Mouse (Mus musculus): ENCODE results near the gene Shc1. TPM values are rescaled to one million over a fixed set of nuclear protein-coding genes. Genes with fewer than 3 reads are reported as not detected.

The Shc1 gene
- polyA plus RNA-seq, 1 experiment from 2014 or later: 20.0 TPM

DNA sequence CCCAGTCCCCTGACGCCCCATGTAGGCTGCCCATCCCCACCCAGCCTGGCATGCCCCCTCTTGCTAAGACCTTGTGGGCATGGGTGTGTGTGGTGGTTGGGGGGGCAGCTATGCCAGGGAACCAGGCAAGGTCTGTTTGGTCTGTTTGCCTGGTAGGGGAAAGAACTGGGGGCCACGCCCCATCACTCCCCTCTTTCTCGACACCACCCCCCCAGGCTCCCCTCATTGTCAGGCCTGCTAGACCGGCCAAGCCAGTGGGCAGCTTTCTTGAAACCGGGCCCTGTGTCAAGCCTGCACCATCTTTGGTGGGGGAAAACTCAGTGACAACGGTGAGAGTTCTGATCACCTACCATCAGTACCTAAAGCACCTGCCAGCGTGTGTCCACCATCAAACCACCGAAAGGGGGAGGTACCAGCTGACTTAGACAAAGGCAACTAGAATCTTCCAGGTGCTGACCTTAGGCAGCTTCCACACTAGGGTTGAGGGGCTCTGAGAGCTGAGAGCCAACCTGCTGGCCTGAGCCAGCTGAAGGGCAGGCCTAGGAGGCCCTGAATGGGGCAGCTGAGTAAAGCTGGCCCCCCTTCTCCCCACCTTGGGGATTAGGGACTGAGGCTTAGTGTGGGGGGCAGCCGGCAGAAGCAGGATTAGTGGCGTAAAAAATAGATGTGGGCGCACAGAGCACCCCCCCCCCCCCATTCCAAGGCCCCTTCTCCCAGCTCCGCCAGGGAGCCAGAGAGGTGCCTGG is 33.7 kb upstream of the Shc1 start:
- Histone ChIP-seq H3K27ac (replicated peaks) (no peak overlapping the region), H3K4me1 (replicated peaks) (peaks cover 3% of the 10 kb centered on the region; the same call in 1 of the 2 replicates), H3K27me3 (no peaks in the 10 kb centered on the region), H3K36me3 (no peaks in the 10 kb centered on the region), H3K9ac (no peak overlapping the region), H3K4me3 (no peak overlapping the region), H3K9me3 (no peaks in the 10 kb centered on the region), H3K4me2 (no peak overlapping the region)
- no peak for ATAC-seq (ENCODE audit: low FRiP score, low read depth)
- WGBS: 71% methylated on average over 10 of the region's 12 CpGs

DNA sequence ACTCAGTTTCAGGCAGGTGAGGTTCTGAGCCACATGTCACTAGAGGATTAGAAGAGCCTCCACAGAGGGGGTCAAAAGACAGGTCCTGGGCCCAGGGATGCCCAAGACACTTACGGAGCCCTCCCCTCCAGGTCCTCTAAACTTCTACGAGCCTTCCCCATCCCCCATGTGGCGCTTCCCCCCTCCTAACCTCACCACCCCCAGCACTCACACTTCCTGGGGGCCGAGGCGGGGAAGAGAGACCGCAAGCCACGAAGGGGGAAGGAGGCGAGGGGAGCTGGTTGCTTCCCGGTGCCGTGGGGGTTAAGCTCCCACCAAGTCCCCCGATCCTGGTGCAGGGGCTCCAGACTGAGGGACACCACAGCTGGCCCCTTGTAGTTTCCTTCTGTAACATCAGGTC is 32.8 kb upstream of the Shc1 start:
- Histone ChIP-seq H3K27ac (replicated peaks) (no peak overlapping the region), H3K4me3 (no peak overlapping the region), H3K9ac (no peak overlapping the region), H3K4me2 (no peak overlapping the region), H3K27me3 (no peaks in the 10 kb centered on the region), H3K9me3 (no peaks in the 10 kb centered on the region), H3K36me3 (no peaks in the 10 kb centered on the region), H3K4me1 (replicated peaks) (peaks cover 3% of the 10 kb centered on the region)
- WGBS: 55% methylated on average over 11 of the region's 11 CpGs
- no peak for ATAC-seq (ENCODE audit: low FRiP score, low read depth)

DNA sequence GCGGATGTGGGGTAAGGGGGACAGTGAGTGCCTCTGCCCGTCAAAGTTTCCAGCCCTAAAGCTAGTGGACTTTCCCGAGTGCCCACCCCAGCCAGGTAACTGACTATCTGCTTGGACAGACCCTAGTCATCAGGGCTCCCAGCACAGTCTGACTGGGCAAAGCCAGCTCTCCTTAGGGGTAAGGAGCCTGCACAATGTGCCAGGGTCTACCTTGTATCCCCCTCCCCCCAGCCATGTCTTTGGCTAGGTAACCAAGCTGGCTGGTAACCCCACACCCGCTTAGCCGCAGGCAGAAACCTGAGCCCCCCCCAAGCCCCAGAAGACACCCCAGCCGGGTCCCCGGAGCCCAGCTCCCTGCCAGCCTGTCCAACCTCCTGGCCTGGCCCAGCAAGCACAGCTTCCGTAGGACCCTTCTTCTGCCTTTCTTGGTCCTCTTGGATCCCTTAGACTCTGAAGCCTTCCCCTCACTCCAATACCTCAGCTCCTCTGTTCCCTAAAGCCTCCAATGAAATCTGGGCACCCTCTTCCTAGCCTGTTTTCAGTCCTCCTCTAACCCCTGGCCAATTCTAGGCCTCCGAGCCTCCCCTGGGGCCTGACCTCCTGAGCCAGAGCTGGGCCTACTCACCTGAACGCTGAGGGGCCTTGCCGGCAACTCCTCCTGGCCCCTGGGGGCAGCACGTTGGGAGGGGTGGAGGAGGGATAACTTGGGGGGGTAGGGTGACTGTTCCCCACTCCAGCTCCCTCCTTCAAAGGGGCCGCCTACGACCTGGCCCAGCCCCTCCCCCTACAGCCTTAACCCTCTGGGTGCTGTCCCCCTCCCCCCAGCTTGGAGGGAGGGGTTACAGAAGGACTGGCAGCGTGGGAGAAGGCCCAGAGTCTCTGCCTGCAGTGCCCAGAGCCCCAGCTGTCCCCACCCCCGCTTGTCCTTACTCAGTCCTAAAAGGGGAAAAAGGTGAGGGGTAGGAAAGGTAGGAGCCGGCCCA is 31.5 kb upstream of the Shc1 start:
- Histone ChIP-seq H3K4me3 (no peak overlapping the region), H3K4me1 (replicated peaks) (peaks cover 16% of the 10 kb centered on the region), H3K27ac (replicated peaks) (no peak overlapping the region), H3K27me3 (no peaks in the 10 kb centered on the region), H3K9me3 (no peaks in the 10 kb centered on the region), H3K36me3 (no peaks in the 10 kb centered on the region), H3K4me2 (no peak overlapping the region), H3K9ac (no peak overlapping the region)
- no peak for ATAC-seq (ENCODE audit: low FRiP score, low read depth)
- 50% methylated on average over 17 of the region's 17 CpGs for WGBS

DNA sequence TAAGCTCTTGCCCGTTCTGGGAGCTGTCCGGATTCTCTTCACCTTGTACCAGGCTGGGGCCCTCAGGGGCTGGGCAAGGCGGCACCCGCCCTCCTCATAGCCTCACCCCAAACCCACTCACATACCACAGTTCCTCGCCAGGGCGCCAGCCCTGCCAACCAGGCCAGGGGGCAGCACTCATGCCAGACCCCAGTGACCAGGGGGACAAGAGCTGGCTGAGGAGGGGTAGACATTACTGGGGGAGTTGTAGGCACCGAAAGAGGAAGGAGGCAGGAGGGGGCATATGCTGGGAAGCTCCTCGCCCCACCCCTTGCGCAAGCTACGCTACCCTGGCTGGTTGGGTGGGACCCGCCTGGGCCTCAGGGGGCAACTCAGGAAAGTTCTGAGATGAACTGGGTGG is 30.6 kb upstream of the Shc1 start:
- Histone ChIP-seq H3K9ac (no peak overlapping the region), H3K27ac (replicated peaks) (no peak overlapping the region), H3K4me1 (replicated peaks) (peaks cover 25% of the 10 kb centered on the region), H3K27me3 (0 out of 2 replicates have a peak, but pooled peaks cover 7% of the 10 kb centered on the region), H3K36me3 (no peaks in the 10 kb centered on the region), H3K9me3 (no peaks in the 10 kb centered on the region), H3K4me3 (no peak overlapping the region), H3K4me2 (no peak overlapping the region)
- WGBS: 82% methylated on average over 11 of the region's 11 CpGs
- no peak for ATAC-seq (ENCODE audit: low FRiP score, low read depth)

DNA sequence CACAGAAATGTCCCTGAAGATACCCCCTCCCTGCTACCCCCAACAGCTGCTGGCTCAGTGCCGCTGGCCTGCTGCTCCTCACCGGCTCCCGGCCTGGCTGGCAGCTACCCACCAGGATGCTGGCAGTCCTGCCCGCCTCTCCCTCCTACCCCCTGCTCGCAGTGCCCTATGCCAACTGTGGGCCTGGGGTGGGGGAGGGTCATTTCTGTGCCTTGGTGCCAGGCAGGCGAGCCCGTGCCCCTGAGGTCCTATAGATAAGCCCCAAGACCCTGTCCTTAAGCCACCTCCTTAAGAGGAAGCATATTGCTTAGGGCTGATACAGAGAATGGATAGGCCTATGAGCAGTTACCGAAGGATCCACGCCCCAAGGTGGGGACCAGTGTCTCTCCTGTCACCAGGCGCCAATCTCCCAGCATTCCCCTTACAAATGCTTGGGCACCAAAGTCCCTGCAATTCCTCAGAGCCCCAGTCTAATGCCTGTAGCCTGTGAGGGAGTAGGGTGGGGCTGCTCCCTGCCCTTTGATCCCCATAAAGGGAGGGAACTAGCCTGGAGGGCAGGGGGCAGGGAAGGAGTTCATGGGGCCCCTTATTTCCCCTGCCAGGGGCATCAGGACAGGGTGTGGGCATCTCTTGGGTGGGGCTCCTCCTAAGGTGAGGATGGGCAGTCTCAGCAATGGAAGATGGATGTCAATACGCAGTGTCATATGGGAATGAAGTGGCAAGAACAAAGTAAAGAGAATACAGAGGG is 29.9 kb upstream of the Shc1 start:
- no peak overlapping the region for H3K9ac ChIP-seq
- no peaks in the 10 kb centered on the region for H3K9me3 ChIP-seq
- H3K27ac ChIP-seq (replicated peaks): no peak overlapping the region
- 53% methylated on average over 11 of the region's 11 CpGs for WGBS
- no peak overlapping the region for H3K4me3 ChIP-seq
- H3K27me3 ChIP-seq: 0 out of 2 replicates have a peak, but pooled peaks cover 10% of the 10 kb centered on the region
- ATAC-seq (ENCODE audit: low FRiP score, low read depth): peak; percentile 15; the same call in 1 of the 2 replicates
- no peak overlapping the region for H3K4me2 ChIP-seq
- no peaks in the 10 kb centered on the region for H3K36me3 ChIP-seq
- H3K4me1 ChIP-seq (replicated peaks): peaks cover 30% of the 10 kb centered on the region

DNA sequence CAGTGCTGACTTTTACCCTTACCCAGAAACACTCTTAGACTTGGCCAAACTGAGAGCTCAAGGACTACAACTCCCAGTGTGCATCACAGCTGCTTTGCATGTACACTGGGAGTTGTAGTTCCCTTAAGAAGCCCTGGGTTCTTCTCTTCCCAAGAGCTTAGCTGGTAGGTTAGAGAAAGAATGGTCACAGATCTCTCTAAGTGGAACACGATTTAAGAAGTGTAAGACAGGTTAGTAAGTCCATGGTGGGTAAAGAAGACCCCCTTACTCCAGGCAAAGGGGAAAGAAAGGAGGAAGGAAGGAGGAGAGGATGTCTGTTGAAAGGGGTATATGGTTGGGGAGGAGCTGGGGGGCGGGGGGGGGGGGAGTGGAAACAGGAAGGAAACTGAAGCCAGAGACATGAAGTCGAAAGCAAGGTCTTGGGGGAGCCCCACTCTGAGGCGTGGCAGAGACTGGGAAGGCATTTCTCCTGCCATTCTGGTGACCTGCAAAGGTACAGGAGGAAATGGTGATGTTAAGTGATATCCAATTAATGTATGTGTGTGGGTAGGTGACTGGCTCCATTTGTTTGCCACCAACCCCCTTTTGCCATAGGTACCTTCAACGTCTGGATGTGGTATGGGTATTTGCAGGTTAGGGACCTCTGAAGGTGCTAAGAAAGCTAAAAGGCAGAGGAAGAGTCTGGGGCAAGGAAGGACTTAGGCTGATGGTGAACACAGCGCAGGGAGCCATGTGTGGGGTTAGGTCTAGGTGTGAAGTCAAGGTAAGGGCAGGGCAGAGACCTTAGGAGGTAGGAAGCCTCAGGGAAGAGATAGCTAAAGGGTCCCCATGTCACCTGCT is 29.1 kb upstream of the Shc1 start:
- Histone ChIP-seq H3K9ac (no peak overlapping the region), H3K36me3 (no peaks in the 10 kb centered on the region), H3K4me3 (no peak overlapping the region), H3K4me2 (no peak overlapping the region), H3K4me1 (replicated peaks) (peaks cover 39% of the 10 kb centered on the region), H3K27ac (replicated peaks) (no peak overlapping the region), H3K9me3 (no peaks in the 10 kb centered on the region), H3K27me3 (peaks cover 17% of the 10 kb centered on the region)
- ATAC-seq (ENCODE audit: low FRiP score, low read depth): no peak
- WGBS: 60% methylated on average over 6 of the region's 6 CpGs

DNA sequence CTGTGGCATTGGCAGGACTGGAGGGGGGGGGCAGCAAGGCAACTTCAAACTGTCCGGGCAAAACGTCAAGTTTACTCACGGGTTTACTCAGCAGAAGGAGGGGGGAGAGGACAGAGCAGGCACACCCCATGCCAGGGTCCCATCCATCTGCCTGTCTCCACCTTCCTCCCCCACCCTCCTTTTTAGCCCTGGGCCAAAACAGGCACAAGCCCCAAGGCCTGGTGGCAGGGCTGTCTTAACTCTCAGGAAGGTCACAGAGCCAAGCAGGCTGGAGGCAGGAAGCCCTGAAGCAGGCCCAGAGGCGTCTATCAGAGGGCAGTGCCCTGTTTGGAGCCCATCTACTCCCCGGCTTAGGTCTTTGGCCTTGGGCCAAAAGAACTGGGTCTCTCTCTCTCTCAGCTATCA is 28.1 kb upstream of the Shc1 start:
- 34% methylated on average over 5 of the region's 5 CpGs for WGBS
- Histone ChIP-seq H3K4me1 (replicated peaks) (peaks cover 49% of the 10 kb centered on the region), H3K27ac (replicated peaks) (no peak overlapping the region)

DNA sequence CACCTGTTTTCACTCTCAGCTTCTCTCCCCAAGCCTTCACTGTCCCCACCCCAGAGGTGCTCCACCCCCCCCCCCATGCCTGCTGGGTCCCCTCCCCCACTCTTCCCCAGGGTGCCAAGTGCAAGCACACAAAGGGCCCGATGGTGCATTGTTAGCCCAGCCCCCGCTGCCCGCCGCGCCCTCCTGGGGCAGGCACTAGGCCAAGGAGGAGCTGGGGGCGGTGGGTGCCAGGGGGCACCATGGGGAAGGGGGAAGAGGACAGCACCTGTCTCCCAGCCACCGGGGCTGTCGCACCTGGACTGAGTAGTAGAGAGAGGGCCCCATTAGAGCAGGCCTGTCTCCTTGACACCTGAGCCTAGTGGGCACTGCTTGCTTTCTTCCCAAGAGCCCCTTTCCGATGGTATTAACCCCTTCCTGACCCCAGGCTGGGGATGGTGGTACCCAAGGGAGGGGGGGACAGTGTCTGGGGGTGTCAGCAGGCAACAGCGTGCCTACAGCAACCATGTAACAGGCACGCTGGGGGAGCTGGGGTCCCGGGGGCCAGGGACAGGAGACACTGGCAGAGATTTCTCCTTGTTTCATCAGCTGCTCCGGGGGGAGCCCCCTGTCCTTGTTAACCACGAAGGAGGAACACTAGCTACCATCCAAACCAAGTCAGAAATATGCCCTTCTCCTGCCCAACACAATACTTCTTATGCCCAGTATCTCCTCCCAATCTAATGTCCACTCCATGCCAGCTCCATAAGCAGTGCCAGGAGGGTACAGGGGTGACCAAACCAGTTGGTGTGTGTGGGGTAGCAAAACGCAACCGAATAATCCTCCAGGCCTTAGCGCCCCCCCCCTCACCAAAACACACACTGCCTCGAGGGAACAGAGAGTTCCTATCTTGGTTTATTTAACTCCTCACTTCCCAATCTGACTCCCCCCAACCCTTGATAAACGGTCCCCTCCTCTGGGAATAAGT is 27.3 kb upstream of the Shc1 start:
- Histone ChIP-seq H3K4me2 (peak overlapping the region; percentile 99), H3K4me3 (peak overlapping the region; percentile 51), H3K4me1 (replicated peaks) (peaks cover 57% of the 10 kb centered on the region), H3K9me3 (no peaks in the 10 kb centered on the region), H3K27ac (replicated peaks) (no peak overlapping the region), H3K36me3 (no peaks in the 10 kb centered on the region), H3K27me3 (peaks cover 28% of the 10 kb centered on the region), H3K9ac (peak overlapping the region; percentile 56)
- WGBS: 10% methylated on average over 19 of the region's 19 CpGs
- ATAC-seq (ENCODE audit: low FRiP score, low read depth): no peak

More for the DNA sequence above, 28.1 kb upstream of the Shc1 start:
- no peak overlapping the region for H3K4me2 ChIP-seq
- H3K27me3 ChIP-seq: peaks cover 22% of the 10 kb centered on the region
- no peak for ATAC-seq (ENCODE audit: low FRiP score, low read depth)
- no peak overlapping the region for H3K9ac ChIP-seq
- H3K36me3 ChIP-seq: no peaks in the 10 kb centered on the region
- no peak overlapping the region for H3K4me3 ChIP-seq
- H3K9me3 ChIP-seq: no peaks in the 10 kb centered on the region

DNA sequence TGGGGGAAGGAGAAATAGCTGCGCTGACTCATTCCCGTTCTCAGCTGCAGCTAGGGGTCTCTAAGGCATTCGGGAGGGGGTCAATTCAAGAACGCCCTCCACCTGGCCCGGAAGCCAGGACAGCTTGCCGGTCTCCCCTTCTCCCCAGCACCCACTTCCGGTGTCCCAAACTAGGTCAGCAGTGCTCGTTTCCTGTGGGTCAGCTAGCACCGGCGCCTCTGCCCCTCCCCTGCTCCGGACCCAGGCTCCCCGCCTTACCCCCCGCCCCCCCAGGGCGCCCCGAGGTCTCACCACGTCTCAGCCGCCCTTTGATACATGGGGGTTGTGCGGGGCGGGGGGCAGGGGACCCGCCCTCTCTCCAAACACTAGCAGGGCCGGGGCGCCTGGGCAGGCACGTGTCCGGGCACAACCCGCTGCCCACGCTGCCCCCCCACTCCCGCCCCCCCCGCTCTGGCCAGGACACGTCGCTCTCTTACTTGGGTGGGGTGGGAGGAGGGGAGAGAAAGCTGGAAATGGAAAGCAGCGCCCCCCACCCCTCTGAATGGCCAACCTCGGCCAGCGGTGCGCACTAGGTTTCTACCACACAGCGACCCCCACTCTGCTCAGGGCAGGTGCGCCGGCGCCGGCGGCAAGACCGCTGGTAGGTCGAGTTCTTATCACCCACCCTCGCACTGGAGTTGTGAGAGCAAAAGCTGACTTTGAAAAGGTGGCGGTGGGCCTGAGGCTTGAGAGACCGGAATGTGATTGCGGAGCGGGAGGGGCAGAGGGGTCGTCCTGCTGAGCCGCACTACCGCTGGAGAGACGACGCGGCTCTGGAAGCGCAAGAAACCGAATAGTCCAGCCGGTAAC is 26.4 kb upstream of the Shc1 start:
- Histone ChIP-seq H3K4me1 (replicated peaks) (peaks cover 64% of the 10 kb centered on the region), H3K27ac (replicated peaks) (0 out of 2 replicates have a peak overlapping the region, but pooled peaks have one; percentile 23), H3K4me3 (peak overlapping the region; percentile 51), H3K4me2 (peak overlapping the region; percentile 99), H3K9ac (peak overlapping the region; percentile 56), H3K36me3 (no peaks in the 10 kb centered on the region), H3K9me3 (no peaks in the 10 kb centered on the region), H3K27me3 (peaks cover 32% of the 10 kb centered on the region)
- ATAC-seq (ENCODE audit: low FRiP score, low read depth): no peak
- under 1% methylated on average over 52 of the region's 56 CpGs for WGBS

Data from hindbrain, embryonic 15.5 days (tissue).